Mouse (Mus musculus) limb, embryonic 14.5 days (tissue): ENCODE data around the gene Ier5l. TPM values are rescaled to one million over a fixed set of nuclear protein-coding genes. Genes with fewer than 3 reads are reported as not detected.

Experiments used
- ATAC-seq: fragments of 200-750 bp; cut with Nextera tagmentation; 2 replicates; pipeline ENCODE4 v1.8.0; 2017; ENCODE audit warnings: low read depth, moderate number of reproducible peaks, moderate TSS enrichment; ENCODE audit not compliant: low FRiP score
- DNase-seq: peaks from one replicate; pipeline ENCODE4 v3.0.0-alpha.2; 2015; ENCODE audit warnings: low spot score
- H3K27ac ChIP-seq: fragments of 300-500 bp; sonication (generic); replicated peaks from 2 replicates; pipeline ENCODE4 v1.5.1; 2014; ENCODE audit warnings: low read depth, mild to moderate bottlenecking, low read length, moderate library complexity, mixed read lengths
- H3K27me3 ChIP-seq: fragments of 300-500 bp; sonication (generic); 2 replicates; pipeline ENCODE4 v1.6.1; 2014; ENCODE audit warnings: low read length, mixed read lengths; ENCODE audit not compliant: control insufficient read depth, insufficient read depth
- H3K36me3 ChIP-seq: fragments of 300-500 bp; sonication (generic); 2 replicates; pipeline ENCODE4 v1.6.1; 2014; ENCODE audit warnings: mild to moderate bottlenecking, low read length, moderate library complexity, mixed read lengths; ENCODE audit not compliant: control insufficient read depth, insufficient read depth
- H3K4me1 ChIP-seq: fragments of 300-500 bp; sonication (generic); 2 replicates; pipeline ENCODE4 v1.6.1; 2014; ENCODE audit warnings: antibody characterized with exemption, low read length, mixed read lengths; ENCODE audit not compliant: control insufficient read depth, insufficient read depth
- H3K4me2 ChIP-seq: fragments of 300-500 bp; sonication (generic); replicated peaks from 2 replicates; pipeline ENCODE4 v1.6.1; 2014; ENCODE audit warnings: low read depth, mild to moderate bottlenecking, low read length, moderate library complexity; ENCODE audit not compliant: severe bottlenecking
- H3K4me3 ChIP-seq: fragments of 300-500 bp; sonication (generic); replicated peaks from 2 replicates; pipeline ENCODE4 v1.5.1; 2014; ENCODE audit warnings: low read length
- H3K9ac ChIP-seq: fragments of 300-500 bp; sonication (generic); 2 replicates; pipeline ENCODE4 v1.6.1; 2014; ENCODE audit warnings: mild to moderate bottlenecking, low read depth, low read length, moderate library complexity; ENCODE audit not compliant: severe bottlenecking
- H3K9me3 ChIP-seq: fragments of 300-500 bp; sonication (generic); 2 replicates; pipeline ENCODE4 v1.6.1; 2016; ENCODE audit warnings: low read length; ENCODE audit not compliant: control insufficient read depth
- POLR2A ChIP-seq: fragments of 200-500 bp; IDR thresholded peaks from 2 replicates; pipeline ENCODE4 v1.8.0; 2012; ENCODE audit warnings: inconsistent platforms, mild to moderate bottlenecking, moderate library complexity, borderline replicate concordance; ENCODE audit not compliant: insufficient read depth, insufficient read length; ENCODE audit errors: extremely low read depth
- WGBS: fragments of 180-500 bp; shearing (Covaris S2); extraction: QIAGEN DNeasy Blood & Tissue Kit; methylation state at CpG from one replicate; pipeline ENCODE4 v1.1.7; 2014; 5-methylcytosine and 5-hydroxymethylcytosine counted together
- polyA plus RNA-seq, 2 experiments: library from polyadenylated mRNA; depleted of rRNA in 1 of 2; stranded (reverse) in 1 of 2; unstranded in 1 of 2; fragments of >200 nt; fragmentation: Nextera tagmentation in 1 of 2; extraction: Ambion mirVana in 1 of 2; gene quantifications; 2 replicates each; pipeline versions ENCODE4 v1.2.1 to v1.2.3; 2012 to 2014

The Ier5l gene
- polyA plus RNA-seq, 2 experiments, result 3.9 to 31.0 TPM

DNA sequence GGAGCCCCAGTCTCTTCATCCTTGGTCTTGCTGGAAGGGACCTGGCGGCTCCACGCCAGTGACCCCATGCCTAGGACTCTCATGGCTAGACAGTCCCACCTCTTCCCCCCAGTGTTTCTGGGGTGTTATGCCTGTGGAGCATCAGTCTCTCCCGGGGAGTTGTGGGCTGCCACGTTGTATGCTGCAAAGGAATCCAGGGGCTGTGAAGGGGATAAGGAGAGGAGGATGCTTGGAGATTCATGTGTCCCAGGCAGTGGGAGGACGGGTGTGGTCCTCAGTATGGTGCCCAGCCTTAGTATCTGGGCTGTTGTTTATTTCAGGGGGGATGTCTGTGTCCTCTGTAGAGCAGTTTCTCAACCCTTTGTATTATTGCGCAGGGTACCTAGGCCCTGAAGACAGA is 5.0 kb downstream of the Ier5l start:
- Histone ChIP-seq H3K4me1 (peaks cover 25% of the 10 kb centered on the region), H3K4me2 (peak overlapping the region; percentile 99; the same call in 1 of the 2 replicates), H3K4me3 (peak overlapping the region; percentile 96; the same call in 1 of the 2 replicates), H3K9me3 (no peaks in the 10 kb centered on the region), H3K9ac (peak overlapping the region; percentile 63; the same call in 1 of the 2 replicates), H3K27ac (no peak overlapping the region), H3K27me3 (no peaks in the 10 kb centered on the region), H3K36me3 (no peaks in the 10 kb centered on the region)
- 47% methylated on average over 6 of the region's 6 CpGs for WGBS
- TF ChIP-seq POLR2A, result no peak
- DNase-seq (no peak), ATAC-seq (no peak)

DNA sequence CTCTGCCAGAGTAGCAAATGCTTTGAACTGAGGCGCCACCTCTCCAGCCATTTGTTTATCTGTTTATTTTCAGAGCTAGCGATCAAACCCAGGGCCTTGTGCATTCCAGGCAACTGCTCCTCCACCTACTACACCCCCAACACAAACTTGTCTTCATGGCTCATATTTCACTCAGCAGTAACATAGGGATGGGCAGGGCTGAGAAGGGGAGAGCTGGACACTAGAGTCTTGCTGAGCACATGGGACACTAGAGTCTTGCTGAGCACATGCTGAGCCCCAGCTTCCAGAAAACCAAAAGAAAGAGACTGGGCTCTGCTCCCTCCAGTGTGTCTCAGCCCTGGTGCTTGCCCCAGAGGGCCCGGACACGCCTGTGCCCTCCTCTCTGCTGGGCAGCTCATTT is 7.2 kb downstream of the Ier5l start:
- Histone ChIP-seq H3K36me3 (no peaks in the 10 kb centered on the region), H3K9ac (no peak overlapping the region), H3K4me2 (no peak overlapping the region), H3K9me3 (no peaks in the 10 kb centered on the region), H3K4me3 (no peak overlapping the region), H3K27me3 (no peaks in the 10 kb centered on the region), H3K4me1 (peaks cover 38% of the 10 kb centered on the region), H3K27ac (no peak overlapping the region)
- no peak for TF ChIP-seq POLR2A
- DNase-seq, result no peak
- no peak for ATAC-seq
- 34% methylated on average over 4 of the region's 4 CpGs for WGBS

DNA sequence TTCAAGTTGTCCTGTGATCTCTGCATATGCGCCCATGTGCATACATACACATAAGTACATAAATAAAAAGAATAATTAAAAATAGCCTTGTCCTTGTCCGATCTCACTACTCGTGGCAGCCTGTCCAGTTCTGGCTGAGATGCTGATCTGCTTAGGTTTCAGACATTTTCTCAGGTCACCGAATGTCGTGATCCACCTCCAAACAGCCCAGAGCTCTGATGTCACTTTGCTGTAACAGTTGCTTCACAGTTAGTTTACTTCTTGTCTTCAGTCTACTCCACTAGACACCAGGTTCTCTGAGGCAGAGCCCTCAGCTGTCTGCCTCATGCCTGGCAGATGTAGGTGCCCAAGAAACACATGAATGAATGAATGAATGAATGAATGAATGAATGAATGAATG is 9.6 kb downstream of the Ier5l start:
- DNase-seq (no peak), ATAC-seq (no peak)
- 72% methylated on average over 5 of the region's 5 CpGs for WGBS
- no peaks in the 10 kb centered on the region for H3K27me3 ChIP-seq
- H3K4me2 ChIP-seq, result peak overlapping the region; percentile 46
- peak overlapping the region; percentile 16 for H3K4me3 ChIP-seq
- no peak for TF ChIP-seq POLR2A
- peaks cover 29% of the 10 kb centered on the region for H3K4me1 ChIP-seq
- H3K36me3 ChIP-seq, result no peaks in the 10 kb centered on the region
- no peaks in the 10 kb centered on the region for H3K9me3 ChIP-seq
- H3K27ac ChIP-seq, result peak overlapping the region; percentile 40; the same call in 1 of the 2 replicates
- H3K9ac ChIP-seq, result no peak overlapping the region

DNA sequence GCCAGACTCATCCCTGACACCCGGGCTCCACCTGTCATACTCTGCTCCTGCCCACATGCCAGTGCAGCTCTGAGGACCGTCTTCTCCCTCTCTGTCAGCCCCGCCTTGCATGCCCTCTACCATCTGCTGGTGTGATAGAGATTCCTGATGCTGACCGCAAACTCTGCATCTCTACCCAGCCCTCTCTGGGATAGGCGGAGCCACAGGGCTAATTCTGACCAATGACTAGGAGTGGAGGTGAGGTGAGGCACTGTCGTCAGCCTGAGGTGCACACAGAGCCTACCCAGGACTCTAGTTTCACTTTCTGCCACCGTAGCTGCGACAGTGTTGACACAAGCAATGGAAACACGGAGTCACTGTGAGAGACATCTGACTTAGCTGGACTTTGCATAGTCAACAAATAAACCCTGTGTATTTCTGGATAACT is 10.1 kb downstream of the Ier5l start:
- Histone ChIP-seq H3K27me3 (no peaks in the 10 kb centered on the region), H3K4me2 (peak overlapping the region; percentile 46), H3K4me1 (peaks cover 25% of the 10 kb centered on the region), H3K9me3 (no peaks in the 10 kb centered on the region), H3K36me3 (peaks cover 3% of the 10 kb centered on the region; the same call in 1 of the 2 replicates), H3K27ac (peak overlapping the region; percentile 70), H3K9ac (peak overlapping the region; percentile 34; the same call in 1 of the 2 replicates), H3K4me3 (peak overlapping the region; percentile 16)
- ATAC-seq, result peak; percentile 77
- 2% methylated on average over 9 of the region's 9 CpGs for WGBS
- peak; percentile 66 for DNase-seq
- TF ChIP-seq POLR2A, result no peak

GRCm38 (mm10) chr2:30463341-30463761 is 10.7 kb downstream of the Ier5l start:
- peak overlapping the region; percentile 16 for H3K4me3 ChIP-seq
- ATAC-seq, result no peak; the same call in 1 of the 2 replicates
- no peak for DNase-seq
- H3K9me3 ChIP-seq, result no peaks in the 10 kb centered on the region
- H3K4me1 ChIP-seq, result peaks cover 25% of the 10 kb centered on the region
- H3K36me3 ChIP-seq, result peaks cover 8% of the 10 kb centered on the region; the same call in 1 of the 2 replicates
- TF ChIP-seq POLR2A, result no peak
- peak overlapping the region; percentile 46 for H3K4me2 ChIP-seq
- no peaks in the 10 kb centered on the region for H3K27me3 ChIP-seq
- H3K9ac ChIP-seq, result peak overlapping the region; percentile 34; the same call in 1 of the 2 replicates
- WGBS, result 17% methylated on average over 5 of the region's 5 CpGs
- H3K27ac ChIP-seq, result peak overlapping the region; percentile 70
